Mouse (Mus musculus) adrenal gland (tissue): ENCODE data around the gene Ehmt2.
"Not testable (repeated sequence)": the region's sequence is repeated elsewhere in the genome, so short reads cannot be mapped to it uniquely, and the experiment has no call there.

ENCODE experiments used
- intact Hi-C: fragments of 180-260 bp; cut with DNase I; formaldehyde crosslinking; loops from one replicate; pipeline ENCODE4 v1.15.1; 2025
- microRNA-seq, 2 experiments: library from miRNA; unstranded; fragments of <30 nt; microRNA quantifications; one replicate each; pipeline ENCODE4; 2019

Gene Ehmt2

DNA sequence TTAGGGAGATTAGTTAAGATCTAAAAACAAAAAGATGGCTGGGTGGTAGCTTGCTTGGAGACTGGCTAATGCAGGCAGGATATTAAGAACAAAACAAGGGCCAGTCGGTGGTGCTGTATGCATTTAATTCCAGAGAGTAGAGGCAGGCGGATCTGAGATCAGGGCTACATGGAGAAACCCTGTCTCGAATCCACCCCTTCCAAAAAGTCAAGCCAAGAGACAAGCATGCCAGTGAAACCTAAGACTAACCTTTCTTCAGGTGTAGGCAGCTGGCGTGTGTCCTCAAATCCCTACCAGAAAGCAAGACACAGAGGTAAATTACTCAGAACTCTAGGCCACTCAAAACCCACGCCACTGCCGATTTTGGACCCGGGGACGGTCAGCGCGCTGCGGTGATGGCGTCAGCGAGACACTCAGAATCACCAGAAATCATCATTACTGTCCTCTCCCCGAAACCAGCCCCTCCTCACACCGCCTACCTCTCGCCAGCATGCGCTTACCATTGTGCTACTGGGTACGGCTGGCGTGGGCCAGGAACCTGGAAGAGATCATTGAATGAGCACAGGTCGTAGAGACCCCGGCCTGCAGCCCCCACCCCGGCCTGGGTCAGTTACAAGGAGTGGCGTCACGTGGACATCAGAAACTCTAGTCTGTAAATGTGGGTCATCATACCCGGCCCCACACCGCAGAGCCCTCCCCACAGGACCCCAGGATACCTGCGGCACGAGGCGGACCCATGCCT, 53.5 kb downstream of the Ehmt2 start:
- intact Hi-C loops = loop anchor here (2.0 kb wide), 1 partner anchor 29 kb away; the partner anchor contains the start of gene Lsm2

DNA sequence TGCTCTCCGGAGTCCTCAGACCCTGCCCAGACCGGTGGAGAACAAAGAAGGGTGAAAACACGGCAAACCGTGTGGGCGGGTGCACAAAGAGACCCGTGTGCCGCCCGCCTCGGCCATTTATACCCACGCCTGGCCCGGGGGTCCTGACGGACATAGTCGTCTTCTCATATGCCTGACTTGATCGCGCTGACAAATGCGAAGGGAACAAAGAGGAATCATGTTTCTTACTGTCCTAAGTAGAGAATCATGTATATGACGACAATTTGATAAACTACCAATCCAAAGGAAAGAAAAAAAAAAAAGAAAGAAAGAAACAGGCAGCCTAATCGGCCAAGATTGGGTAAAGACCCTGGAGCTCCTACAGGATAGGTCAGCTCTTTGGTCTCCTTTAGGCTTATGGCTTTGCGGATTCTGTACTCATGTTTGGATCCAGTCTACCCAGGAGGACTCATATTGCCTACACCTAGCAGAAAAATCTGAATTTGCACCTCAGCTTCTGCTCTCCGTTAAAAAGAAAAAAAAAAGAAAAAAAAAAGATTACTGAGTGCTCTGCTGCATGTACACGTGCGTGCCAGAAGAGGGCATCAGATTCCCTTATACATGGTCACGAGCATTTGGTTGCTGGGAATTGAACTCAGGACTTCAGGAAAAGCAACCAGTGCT, 54.2 kb downstream of the Ehmt2 start:
- intact Hi-C loops = loop anchor here (2.0 kb wide), 1 partner anchor 28 kb away; the partner anchor contains the start of gene Lsm2

DNA sequence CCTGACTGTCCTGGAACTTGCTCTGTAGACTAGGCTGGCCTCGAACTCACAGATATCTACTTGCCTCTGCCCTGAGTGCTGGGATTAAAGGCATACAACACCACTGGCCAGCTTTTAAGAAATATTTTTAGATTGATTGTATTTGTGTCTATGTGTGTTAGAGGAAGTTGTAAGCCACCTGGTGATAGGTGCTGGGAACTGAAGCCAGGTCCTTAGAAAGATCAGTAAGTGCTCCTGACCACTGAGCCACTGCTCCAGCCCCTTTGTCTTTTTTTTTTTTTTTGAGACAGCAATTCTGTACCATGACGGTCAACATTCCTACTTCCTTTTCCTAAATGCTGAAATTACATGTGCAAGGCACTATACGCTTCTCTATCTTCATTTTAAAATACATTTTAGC, 55.0 kb downstream of the Ehmt2 start:
- intact Hi-C loops = loop anchor here (2.0 kb wide), 1 partner anchor 28 kb away; the partner anchor contains the start of gene Lsm2

DNA sequence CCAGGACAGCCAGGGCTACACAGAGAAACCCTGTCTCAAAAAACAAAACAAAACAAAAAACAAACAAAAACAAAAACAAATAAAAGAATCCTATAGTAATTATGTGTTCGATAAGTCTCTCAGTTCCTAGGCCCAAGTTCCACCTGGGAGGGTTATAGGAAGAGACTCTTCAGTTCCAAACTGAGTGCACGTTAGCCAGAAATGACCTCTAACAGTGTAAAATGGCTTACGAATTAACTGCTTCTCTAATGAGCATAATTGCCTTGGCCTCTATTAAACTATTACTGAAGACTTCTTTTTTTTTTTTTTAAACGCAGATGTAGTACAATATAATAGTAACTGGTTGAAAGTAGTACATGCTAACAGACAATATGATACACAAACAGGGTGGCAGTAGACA, 55.6 kb downstream of the Ehmt2 start:
- intact Hi-C loops = loop anchor here (2.0 kb wide), 1 partner anchor 27 kb away; the partner anchor contains the start of gene Lsm2

DNA sequence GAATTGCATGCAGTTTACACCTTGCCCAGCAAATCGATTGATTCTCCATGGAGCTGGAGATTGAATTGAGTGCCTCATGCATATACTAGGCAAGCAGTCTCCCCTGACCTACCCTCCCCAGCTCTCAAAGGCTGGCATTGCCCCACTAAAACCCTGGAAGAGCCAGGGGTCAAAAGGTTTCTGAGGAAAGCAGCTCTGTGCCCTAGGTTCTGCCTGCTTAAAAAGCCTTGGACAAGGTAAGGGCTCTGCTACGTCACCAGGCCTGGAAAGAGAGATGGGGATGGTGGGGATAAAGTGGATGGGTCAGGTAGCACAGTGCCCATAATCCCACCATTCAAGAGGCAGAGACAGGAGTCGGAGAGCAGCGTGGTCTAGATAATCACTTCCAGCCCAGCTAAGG, 56.6 kb downstream of the Ehmt2 start:
- intact Hi-C loops = no loop called here

DNA sequence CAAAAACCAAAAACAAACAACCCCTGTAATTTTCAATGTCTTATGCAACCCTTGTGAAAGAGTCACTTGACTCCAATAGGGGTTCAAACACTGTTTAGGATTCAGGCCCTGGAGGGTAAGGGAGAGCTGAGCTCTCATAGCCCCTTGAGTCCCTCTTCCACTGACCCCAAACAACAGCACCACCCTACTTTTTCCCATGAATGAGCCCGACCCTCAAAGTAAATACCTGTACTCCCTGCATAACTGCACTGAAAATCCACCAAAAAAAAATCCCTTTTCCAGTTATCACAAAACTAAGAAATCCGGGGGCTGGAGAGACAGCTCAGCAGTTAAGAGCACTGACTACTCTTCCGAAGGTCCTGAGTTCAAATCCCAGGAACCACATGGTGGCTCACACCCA, 57.6 kb downstream of the Ehmt2 start:
- intact Hi-C loops = no loop called here

DNA sequence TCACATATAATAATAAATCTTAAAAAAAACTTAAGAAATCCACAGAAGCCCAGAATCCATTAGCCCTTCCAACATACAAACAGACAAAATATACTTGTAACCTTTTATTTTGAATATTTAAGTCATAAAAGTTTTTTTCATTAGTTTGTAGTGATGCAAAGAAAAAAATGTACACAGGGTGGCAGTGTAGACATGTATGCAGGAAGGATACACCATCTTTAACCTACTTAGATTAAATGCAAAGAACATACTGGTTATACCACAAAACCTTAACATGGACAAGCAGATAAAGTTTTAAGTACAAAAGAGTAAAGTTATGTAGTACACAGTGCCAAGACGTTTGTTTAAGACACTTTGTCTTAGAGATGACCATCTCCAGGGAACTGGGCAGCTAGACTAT, 58.1 kb downstream of the Ehmt2 start:
- intact Hi-C loops = no loop called here

DNA sequence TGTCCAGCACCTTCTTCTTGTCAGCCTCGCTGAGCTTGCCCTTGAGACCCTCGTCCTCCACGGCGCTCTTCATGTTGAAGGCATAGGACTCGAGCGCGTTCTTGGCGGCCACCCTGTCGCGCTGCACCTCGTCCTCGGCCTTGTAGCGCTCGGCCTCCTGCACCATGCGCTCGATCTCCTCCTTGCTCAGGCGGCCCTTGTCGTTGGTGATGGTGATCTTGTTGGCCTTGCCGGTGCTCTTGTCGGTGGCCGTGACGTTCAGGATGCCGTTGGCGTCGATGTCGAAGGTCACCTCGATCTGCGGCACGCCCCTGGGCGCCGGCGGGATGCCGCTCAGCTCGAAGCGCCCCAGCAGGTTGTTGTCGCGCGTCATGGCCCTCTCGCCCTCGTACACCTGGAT, 59.0 kb downstream of the Ehmt2 start:
- intact Hi-C loops = not testable (repeated sequence)

DNA sequence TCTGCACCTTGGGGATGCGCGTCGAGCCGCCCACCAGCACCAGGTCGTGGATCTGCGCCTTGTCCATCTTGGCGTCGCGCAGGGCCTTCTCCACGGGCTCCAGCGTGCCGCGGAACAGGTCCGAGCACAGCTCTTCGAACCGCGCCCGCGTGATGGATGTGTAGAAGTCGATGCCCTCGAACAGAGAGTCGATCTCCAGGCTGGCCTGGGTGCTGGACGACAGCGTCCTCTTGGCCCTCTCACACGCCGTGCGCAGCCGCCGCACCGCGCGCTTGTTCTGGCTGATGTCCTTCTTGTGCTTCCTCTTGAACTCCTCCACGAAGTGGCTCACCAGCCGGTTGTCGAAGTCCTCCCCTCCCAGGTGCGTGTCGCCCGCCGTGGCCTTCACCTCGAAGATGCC, 59.7 kb downstream of the Ehmt2 start:
- intact Hi-C loops = not testable (repeated sequence)

DNA sequence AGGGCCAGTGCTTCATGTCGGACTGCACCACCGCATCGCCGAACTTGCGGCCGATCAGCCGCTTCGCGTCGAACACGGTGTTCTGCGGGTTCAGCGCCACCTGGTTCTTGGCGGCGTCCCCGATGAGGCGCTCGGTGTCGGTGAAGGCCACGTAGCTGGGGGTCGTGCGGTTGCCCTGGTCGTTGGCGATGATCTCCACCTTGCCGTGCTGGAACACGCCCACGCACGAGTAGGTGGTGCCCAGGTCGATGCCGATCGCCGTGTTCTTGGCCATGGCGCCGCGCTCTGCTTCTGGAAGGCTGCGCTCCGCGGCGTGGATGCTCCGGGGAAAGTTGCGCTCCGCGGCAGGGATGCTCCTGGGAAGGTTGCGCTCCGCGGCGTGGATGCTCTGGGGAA, 60.5 kb downstream of the Ehmt2 start:
- intact Hi-C loops = not testable (repeated sequence)

DNA sequence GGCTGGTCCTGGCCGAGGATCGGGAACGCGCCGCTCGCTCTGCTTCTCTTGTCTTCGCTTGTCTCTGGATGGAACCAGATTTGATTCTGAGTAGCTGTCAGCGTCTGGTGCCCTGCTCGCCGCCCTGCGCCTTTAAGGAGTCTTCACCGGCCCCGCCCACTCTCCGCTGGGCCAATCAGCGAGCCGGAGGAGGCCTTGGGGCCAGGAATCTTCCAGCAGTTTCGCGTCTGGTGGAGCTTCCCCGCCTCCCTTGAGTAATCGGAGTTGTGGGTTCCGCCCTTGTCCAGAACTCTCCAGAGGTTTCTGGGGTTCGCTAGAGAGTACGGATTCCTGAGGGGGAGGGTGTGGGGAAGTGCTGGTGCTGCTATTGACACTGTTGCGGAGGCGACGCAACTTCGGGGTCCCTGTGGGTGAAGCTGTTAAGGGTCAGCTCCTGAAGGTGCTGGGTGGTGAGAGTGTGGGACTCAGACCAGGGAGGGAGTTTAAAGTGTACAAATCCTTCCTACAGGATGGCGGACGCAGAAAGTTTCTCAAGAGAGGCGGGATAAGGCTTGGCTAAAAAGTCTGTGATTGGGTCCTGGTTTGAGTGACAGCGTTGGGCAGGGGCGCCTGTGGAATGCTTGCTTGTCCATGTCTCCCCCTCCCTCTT, 61.0 kb downstream of the Ehmt2 start, which contains the start of gene Hspa1b:
Gene Hspa1b, minus strand, starts transcription at position 109 of the 649 bp plus-strand sequence.
- intact Hi-C loops = not testable (repeated sequence)

DNA sequence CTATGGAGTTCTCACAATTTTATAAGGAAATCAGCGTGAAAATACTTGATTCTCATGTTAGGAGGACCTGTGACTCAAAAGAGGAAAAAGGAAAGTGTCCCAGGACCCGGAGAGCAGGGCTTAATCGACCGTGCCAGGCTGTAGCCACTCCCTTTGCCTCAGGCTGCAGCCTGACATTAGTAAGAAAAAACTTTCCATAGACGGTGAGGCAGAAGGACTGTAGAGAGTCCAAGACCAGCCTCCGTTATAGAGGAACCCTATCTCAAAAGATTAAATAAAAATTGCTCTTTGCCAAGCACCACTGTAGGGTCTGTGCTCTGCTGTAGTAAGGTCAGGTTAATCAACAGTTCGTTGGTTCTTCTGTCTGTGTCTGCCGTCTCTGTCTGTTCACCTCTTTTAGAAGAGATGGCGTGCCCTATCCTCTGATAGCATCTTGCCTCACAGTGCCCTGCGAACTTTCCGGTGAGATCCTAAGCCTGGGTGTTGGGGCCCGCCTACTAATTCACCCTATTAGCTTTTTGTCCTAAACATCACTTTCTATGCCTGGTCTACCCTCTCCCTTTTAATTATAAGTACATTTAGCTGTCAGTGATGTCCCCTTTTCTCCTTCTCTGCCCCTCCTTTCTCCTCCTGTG, 61.7 kb downstream of the Ehmt2 start:
- intact Hi-C loops = no loop called here

DNA sequence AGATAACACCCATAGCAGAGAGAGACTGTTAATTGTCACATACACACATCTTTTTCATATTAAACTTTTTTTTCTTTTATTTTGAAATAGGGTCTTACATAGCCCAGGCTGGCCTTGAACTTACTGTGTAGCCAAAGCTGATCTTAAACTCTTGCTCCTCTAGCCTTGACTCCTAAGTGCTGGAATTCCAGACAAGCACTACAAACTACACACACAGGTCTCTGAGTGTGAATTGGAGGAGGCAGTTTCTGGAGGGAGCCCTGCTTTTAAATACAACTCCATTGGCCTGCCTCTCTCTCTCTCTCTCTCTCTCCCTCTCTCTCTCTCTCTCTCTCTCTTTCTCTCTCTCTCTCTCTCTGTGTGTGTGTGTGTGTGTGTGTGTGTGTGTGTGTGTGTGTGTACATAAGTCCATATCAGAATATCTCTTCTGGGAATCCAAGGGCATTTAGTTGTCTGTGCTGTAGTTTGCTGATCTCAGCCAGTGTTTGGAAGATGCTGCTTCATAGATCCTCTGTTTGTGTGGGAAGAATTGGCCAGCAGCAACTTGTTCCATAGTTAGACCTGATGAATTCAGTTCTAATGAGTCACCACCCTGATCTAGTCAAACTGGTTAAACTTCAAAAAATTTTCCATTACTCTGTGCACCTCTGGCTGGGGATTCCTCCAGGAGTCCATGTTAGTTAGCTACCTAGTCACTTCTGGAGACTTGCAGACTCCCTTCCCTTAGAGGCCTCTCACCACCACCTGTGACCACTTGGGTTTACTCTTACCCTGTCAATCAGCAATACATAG, 62.6 kb downstream of the Ehmt2 start:
- intact Hi-C loops = no loop called here

DNA sequence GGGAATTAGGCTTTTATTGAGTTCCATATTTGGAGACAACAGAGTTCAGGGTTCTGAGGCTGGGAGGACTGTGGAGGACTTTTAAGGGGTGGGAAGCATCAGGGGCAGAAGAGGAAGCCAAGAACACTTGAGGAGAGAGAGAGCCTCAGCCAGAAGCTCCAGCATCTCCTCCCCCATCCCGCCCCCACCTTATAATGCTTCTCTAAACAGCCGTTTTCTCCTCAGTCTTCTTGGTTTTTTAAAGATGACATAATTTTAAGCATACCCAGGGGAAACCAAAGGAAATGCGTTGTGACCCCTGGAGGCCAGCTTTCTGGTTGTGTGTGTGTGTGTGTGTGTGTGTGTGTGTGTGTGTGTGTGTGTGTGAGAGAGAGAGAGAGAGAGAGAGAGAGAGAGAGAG, 63.9 kb downstream of the Ehmt2 start:
- intact Hi-C loops = no loop called here

DNA sequence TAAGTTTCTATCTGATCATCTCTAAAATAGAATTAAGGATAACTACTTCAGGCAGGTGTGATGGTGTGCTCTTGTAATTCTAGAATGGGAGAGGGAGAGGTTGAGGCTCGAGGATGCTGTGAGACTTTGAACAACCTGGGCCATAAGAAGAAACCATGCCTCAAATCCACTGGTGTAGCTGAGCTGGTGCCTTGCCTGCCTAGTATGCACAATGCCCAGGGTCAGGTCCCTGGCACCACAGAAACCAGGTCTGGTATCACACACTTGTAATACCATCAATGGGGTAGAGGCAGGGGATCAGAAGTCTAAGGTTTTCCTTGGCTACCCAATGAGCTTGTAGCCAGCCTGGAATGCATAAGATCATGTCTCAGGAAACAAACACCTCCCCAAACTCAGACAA, 64.6 kb downstream of the Ehmt2 start:
- intact Hi-C loops = no loop called here

Small RNA genes lying within 50 kb of the gene (microRNA-seq; reads per million reads assigned to microRNA genes)
- gene Mir6972 = 0.11 to 0.49 reads per million in 2 experiments
